Mouse (Mus musculus) lung, postnatal 0 days (tissue): ENCODE data around the gene Arhgap24. TPM values are rescaled to one million over a fixed set of nuclear protein-coding genes. Genes with fewer than 3 reads are reported as not detected.

Experiments used
- ATAC-seq: fragments of 200-750 bp; cut with Nextera tagmentation; 2 replicates; pipeline ENCODE4 v1.8.0; 2017; ENCODE audit warnings: moderate library complexity
- DNase-seq: peaks from one replicate; pipeline ENCODE4 v3.0.0-alpha.2; 2016; ENCODE audit warnings: low spot score
- H3K27ac ChIP-seq: fragments of 300-500 bp; sonication (generic); 2 replicates; pipeline ENCODE4 v1.5.1; 2014; ENCODE audit warnings: antibody characterized with exemption, mild to moderate bottlenecking, low read length, mixed read lengths
- H3K27me3 ChIP-seq: fragments of 300-500 bp; sonication (generic); replicated peaks from 2 replicates; pipeline ENCODE4 v1.6.1; 2014; ENCODE audit warnings: low read length, mixed read lengths; ENCODE audit not compliant: insufficient read depth
- H3K36me3 ChIP-seq: fragments of 300-500 bp; sonication (generic); 2 replicates; pipeline ENCODE4 v1.6.1; 2014; ENCODE audit warnings: low read length, mixed read lengths; ENCODE audit not compliant: insufficient read depth
- H3K4me1 ChIP-seq: fragments of 300-500 bp; sonication (generic); 2 replicates; pipeline ENCODE4 v1.6.1; 2014; ENCODE audit warnings: antibody characterized with exemption, low read depth, low read length, mixed read lengths; ENCODE audit not compliant: insufficient read depth
- H3K4me2 ChIP-seq: fragments of 300-500 bp; sonication (generic); replicated peaks from 2 replicates; pipeline ENCODE4 v1.6.1; 2014; ENCODE audit warnings: low read depth, mild to moderate bottlenecking, low read length, moderate library complexity, mixed read lengths
- H3K4me3 ChIP-seq: fragments of 300-500 bp; sonication (generic); 2 replicates; pipeline ENCODE4 v1.5.1; 2014; ENCODE audit warnings: low read depth, low read length
- H3K9ac ChIP-seq: fragments of 300-500 bp; sonication (generic); replicated peaks from 2 replicates; pipeline ENCODE4 v1.6.1; 2014; ENCODE audit warnings: low read depth, mild to moderate bottlenecking
- H3K9me3 ChIP-seq: fragments of 300-500 bp; sonication (generic); 2 replicates; pipeline ENCODE4 v1.6.1; 2016; ENCODE audit warnings: low read length, mixed read lengths
- CTCF ChIP-seq: IDR thresholded peaks from 2 replicates; pipeline ENCODE4 v1.5.1; 2016; ENCODE audit warnings: antibody characterized with exemption, mild to moderate bottlenecking
- EP300 ChIP-seq: IDR thresholded peaks from 2 replicates; pipeline ENCODE4 v1.6.1; 2016; ENCODE audit warnings: antibody characterized with exemption, mild to moderate bottlenecking, control low read depth
- WGBS: fragments of 180-500 bp; shearing (Covaris S2); extraction: QIAGEN DNeasy Blood & Tissue Kit; methylation state at CpG from one replicate; pipeline ENCODE4 v1.1.7; 2014; 5-methylcytosine and 5-hydroxymethylcytosine counted together
- polyA plus RNA-seq: library from polyadenylated mRNA; unstranded; fragments of >200 nt; fragmentation: Nextera tagmentation; extraction: Ambion mirVana; gene quantifications from 2 replicates; pipeline ENCODE4 v1.2.1, GENCODE M21; 2015

The Arhgap24 gene
- polyA plus RNA-seq, 1 experiment from 2014 or later, result 28.2 TPM

DNA sequence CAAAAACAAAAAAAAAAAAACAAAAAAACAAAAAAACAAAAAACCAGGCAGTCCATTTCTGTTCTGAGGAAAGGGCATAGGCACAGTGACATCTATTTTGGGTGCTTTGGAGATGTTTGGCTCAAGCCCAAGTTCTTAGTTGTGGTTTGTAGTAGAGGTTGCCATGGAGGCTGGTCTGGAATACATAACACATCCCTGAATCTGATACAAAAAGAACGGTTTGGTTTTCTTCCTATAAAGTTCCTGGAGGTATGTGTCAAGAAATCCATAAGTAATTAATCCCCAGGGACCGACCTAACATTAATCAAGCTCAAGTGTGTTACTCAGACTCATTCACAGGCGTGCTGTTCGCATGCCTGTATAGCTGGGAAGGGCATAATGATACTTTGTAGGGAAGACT, 245.8 kb downstream of the Arhgap24 start:
- Histone ChIP-seq H3K36me3 (no peaks in the 10 kb centered on the region), H3K9me3 (no peaks in the 10 kb centered on the region), H3K4me3 (no peak overlapping the region), H3K27me3 (no peaks in the 10 kb centered on the region), H3K4me2 (no peak overlapping the region), H3K9ac (no peak overlapping the region), H3K27ac (no peak overlapping the region), H3K4me1 (no peaks in the 10 kb centered on the region)
- DNase-seq (peak; percentile 28), ATAC-seq (peak; percentile 45; the same call in 1 of the 2 replicates)
- no peak for TF ChIP-seq CTCF
- TF ChIP-seq EP300, result no peak
- 71% methylated on average over 4 of the region's 4 CpGs for WGBS

DNA sequence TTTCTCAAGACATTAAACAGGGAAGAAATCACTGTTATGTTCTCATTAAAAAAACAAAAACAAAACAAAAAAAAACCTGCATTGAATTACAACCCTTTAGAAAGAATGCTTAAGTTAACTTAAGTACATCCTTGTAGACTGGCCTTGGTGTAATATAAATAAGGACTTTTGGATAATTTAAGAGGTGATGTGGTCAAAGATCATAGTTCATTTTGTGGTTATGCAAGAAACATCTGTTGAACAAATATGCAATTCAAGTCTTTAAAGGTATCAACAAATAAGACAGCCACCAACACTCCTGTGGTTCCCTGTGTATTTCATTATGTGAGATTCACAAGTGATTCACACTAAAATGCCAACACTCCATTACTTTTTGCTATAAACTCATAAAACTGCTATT, 247.3 kb downstream of the Arhgap24 start:
- Histone ChIP-seq H3K4me3 (no peak overlapping the region), H3K9me3 (no peaks in the 10 kb centered on the region), H3K4me2 (no peak overlapping the region), H3K9ac (no peak overlapping the region), H3K27ac (peak overlapping the region; percentile 15; the same call in 1 of the 2 replicates), H3K36me3 (no peaks in the 10 kb centered on the region), H3K4me1 (no peaks in the 10 kb centered on the region), H3K27me3 (no peaks in the 10 kb centered on the region)
- ATAC-seq, result no peak
- TF ChIP-seq EP300 (no peak), CTCF (no peak)
- peak; percentile 6 for DNase-seq

DNA sequence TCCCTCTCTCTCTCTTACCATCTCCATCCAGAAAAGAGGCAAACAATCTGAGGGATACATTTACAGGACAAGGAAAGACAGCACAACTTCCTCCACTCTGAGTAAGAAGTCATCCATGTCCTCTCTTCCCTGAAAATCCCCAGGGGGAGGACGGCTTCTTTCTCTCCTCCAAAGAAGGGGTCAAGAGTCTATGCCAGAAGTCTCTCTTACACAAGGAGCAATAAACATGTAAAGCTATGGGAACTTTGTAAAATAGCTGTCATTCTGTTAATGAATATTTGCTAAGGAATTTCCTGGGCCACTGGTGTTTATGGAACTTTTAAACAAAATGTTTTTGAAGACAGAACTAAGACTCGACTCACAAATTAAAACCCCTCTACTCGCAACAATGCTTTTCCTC, 248.3 kb downstream of the Arhgap24 start:
- H3K9me3 ChIP-seq, result no peaks in the 10 kb centered on the region
- 35% methylated on average over 3 of the region's 3 CpGs for WGBS
- no peak overlapping the region for H3K4me2 ChIP-seq
- no peaks in the 10 kb centered on the region for H3K4me1 ChIP-seq
- ATAC-seq, result peak; percentile 54; the same call in 1 of the 2 replicates
- H3K9ac ChIP-seq, result no peak overlapping the region
- H3K36me3 ChIP-seq, result no peaks in the 10 kb centered on the region
- H3K4me3 ChIP-seq, result no peak overlapping the region
- peak overlapping the region; percentile 69 for H3K27ac ChIP-seq
- TF ChIP-seq EP300 (peak; percentile 26; the same call in 1 of the 2 replicates), CTCF (no peak)
- peak; percentile 62 for DNase-seq
- H3K27me3 ChIP-seq, result no peaks in the 10 kb centered on the region

DNA sequence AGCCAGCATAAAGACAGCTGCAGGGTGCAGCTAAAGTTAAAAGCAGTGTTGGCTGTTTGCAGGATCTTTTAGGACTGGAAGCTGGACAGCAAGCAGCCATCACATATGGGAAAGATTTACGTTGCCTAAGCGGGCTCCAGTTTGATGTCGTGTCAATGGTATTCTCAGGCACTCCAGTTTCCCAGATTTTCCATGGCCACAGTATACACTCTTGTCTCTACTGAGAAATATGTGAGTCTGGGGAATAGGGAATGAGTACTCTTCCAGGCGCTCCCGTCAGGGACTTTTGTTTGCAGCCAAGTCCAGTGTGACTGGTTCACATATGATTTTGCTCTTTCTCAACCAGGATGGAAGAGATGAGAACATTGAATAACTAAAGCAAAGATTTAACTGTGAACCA, 254.9 kb downstream of the Arhgap24 start:
- peak; percentile 69 for ATAC-seq
- WGBS, result 50% methylated on average over 5 of the region's 5 CpGs
- no peak overlapping the region for H3K4me2 ChIP-seq

DNA sequence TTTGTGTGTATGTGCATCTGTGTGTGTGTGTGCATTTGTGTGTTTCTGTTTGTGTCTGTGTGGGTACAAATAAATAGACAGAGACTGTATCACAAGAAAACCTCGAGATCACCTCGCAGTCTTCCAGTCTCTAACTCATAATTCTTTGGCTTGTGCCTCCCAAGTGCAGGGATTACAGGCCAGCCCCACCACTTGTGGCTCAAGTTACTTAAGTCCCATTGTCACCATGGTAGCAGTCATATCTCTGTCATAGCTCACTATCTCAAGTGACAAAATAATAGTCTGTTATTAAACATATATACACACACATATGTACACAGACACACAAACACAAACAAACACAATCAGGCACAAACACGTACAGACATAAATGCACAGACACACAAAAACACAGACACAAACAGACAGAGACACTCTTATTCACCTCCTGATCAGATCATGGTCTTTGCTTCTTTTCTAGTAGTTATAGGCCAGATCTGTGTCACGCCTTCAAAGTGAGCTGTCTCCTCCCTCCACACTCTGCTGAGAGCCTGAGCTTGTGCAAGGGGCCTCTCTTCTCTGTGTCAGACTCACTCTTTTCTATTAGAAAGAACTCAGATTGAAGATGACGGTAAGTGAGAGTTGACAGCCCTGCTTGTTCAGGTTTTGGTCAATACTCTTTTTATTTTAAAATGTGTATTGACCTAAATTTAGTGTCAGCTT, 261.5 kb downstream of the Arhgap24 start:
- ATAC-seq, result 0 out of 2 replicates have a peak, but pooled peaks have one; percentile 23
- Histone ChIP-seq H3K4me1 (0 out of 2 replicates have a peak, but pooled peaks cover 4% of the 10 kb centered on the region), H3K4me2 (no peak overlapping the region), H3K9me3 (no peaks in the 10 kb centered on the region), H3K27me3 (no peaks in the 10 kb centered on the region), H3K36me3 (no peaks in the 10 kb centered on the region), H3K9ac (no peak overlapping the region), H3K27ac (no peak overlapping the region), H3K4me3 (no peak overlapping the region)
- DNase-seq, result peak; percentile 18
- WGBS, result 37% methylated on average over 5 of the region's 5 CpGs
- no peak for TF ChIP-seq CTCF
- no peak for TF ChIP-seq EP300

More for the DNA sequence above, 254.9 kb downstream of the Arhgap24 start:
- H3K4me3 ChIP-seq, result no peak overlapping the region
- H3K27ac ChIP-seq, result no peak overlapping the region
- H3K9me3 ChIP-seq, result no peaks in the 10 kb centered on the region
- peak; percentile 40 for DNase-seq
- H3K4me1 ChIP-seq, result 0 out of 2 replicates have a peak, but pooled peaks cover 4% of the 10 kb centered on the region
- TF ChIP-seq EP300 (no peak), CTCF (no peak)
- H3K36me3 ChIP-seq, result no peaks in the 10 kb centered on the region
- no peak overlapping the region for H3K9ac ChIP-seq
- no peaks in the 10 kb centered on the region for H3K27me3 ChIP-seq

DNA sequence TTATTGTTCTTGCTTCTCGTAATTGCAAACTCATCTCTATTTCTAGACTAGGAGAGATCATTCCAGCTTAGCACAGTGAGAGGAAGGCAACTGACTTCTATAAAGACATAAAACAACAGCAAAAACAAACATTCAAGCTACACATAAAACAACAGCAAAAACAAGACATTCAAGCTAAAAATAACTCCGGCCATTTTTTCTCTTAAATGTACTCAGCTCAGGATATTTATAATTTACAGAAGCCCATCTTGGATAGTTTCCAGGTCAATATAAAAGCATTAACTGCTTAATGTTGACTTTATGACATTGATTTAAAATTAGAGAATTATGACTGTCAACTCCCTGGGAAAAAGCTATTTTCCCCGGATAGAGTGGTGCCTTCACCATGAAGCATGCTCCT, 262.2 kb downstream of the Arhgap24 start:
- H3K36me3 ChIP-seq, result no peaks in the 10 kb centered on the region
- H3K27me3 ChIP-seq, result no peaks in the 10 kb centered on the region
- H3K9me3 ChIP-seq, result no peaks in the 10 kb centered on the region
- no peak overlapping the region for H3K27ac ChIP-seq
- no peak for ATAC-seq
- 0 out of 2 replicates have a peak, but pooled peaks cover 4% of the 10 kb centered on the region for H3K4me1 ChIP-seq
- 48% methylated on average over 3 of the region's 3 CpGs for WGBS
- no peak overlapping the region for H3K4me2 ChIP-seq
- H3K9ac ChIP-seq, result no peak overlapping the region
- no peak overlapping the region for H3K4me3 ChIP-seq
- no peak for TF ChIP-seq EP300
- no peak for TF ChIP-seq CTCF
- peak; percentile 4 for DNase-seq
